Comparison of ENCODE assay signal across 8 mouse cellular contexts in genomic region chr10:102158809-102159208, GRCm38 (mm10).
A peak's percentile ranks its signal among the peaks of the same experiment; 100 is the strongest.
DNase-seq lines count a peak whose midpoint lies in the region; ATAC-seq and TF ChIP-seq lines count a peak whose summit lies in the region.

No protein-coding gene starts in this region.

- H3K36me3 ChIP-seq in hindbrain, embryonic 11.5 days (ENCODE audit: control insufficient read depth, insufficient read depth, low read length), result no peaks in the 10 kb centered on the region
- H3K36me3 ChIP-seq in limb, embryonic 14.5 days (ENCODE audit: control insufficient read depth, insufficient read depth, low read length), result no peaks in the 10 kb centered on the region
- no peaks in the 10 kb centered on the region for H3K36me3 ChIP-seq in stomach, embryonic 15.5 days

- H3K9me3 ChIP-seq in hindbrain, embryonic 11.5 days (ENCODE audit: control insufficient read depth, low read length), result no peaks in the 10 kb centered on the region
- H3K9me3 ChIP-seq in limb, embryonic 14.5 days (ENCODE audit: control insufficient read depth, low read length), result no peaks in the 10 kb centered on the region
- no peaks in the 10 kb centered on the region for H3K9me3 ChIP-seq in stomach, embryonic 15.5 days

- peak; percentile 89 for ATAC-seq in frontal cortex, adult (ENCODE audit: low TSS enrichment)
- ATAC-seq in hindbrain, embryonic 11.5 days (ENCODE audit: low FRiP score), result peak; percentile 74
- ATAC-seq in limb, embryonic 14.5 days (ENCODE audit: low FRiP score, low read depth), result no peak
- no peak for ATAC-seq in stomach, embryonic 15.5 days (ENCODE audit: insufficient read depth, low FRiP score, low read depth)

- TF ChIP-seq POLR2A in limb, embryonic 14.5 days (IDR thresholded peaks at IDR 0.05; ENCODE audit: borderline replicate concordance, extremely low read depth, insufficient read depth, insufficient read length), result no peak

- 26% methylated on average over 12 of the region's 12 CpGs for WGBS in hindbrain, embryonic 11.5 days
- 21% methylated on average over 12 of the region's 12 CpGs for WGBS in limb, embryonic 14.5 days
- 9% methylated on average over 12 of the region's 12 CpGs for WGBS in stomach, embryonic 15.5 days

- peak overlapping the region; percentile 14; the same call in 1 of the 2 replicates for H3K4me3 ChIP-seq in hindbrain, embryonic 11.5 days (ENCODE audit: low read depth, low read length)
- H3K4me3 ChIP-seq in limb, embryonic 14.5 days (replicated peaks; ENCODE audit: low read length), result peak overlapping the region; percentile 25
- peak overlapping the region; percentile 12; the same call in 1 of the 2 replicates for H3K4me3 ChIP-seq in stomach, embryonic 15.5 days (replicated peaks)

- H3K9ac ChIP-seq in hindbrain, embryonic 11.5 days (ENCODE audit: low read depth, low read length), result no peak overlapping the region
- H3K9ac ChIP-seq in limb, embryonic 14.5 days (ENCODE audit: low read depth, low read length, severe bottlenecking), result peak overlapping the region; percentile 36; the same call in 1 of the 2 replicates
- H3K9ac ChIP-seq in stomach, embryonic 15.5 days, result no peak overlapping the region

- no peaks in the 10 kb centered on the region for H3K4me1 ChIP-seq in hindbrain, embryonic 11.5 days (replicated peaks; ENCODE audit: control insufficient read depth, insufficient read depth, low read length)
- no peaks in the 10 kb centered on the region for H3K4me1 ChIP-seq in limb, embryonic 14.5 days (ENCODE audit: control insufficient read depth, insufficient read depth, low read length)
- H3K4me1 ChIP-seq in stomach, embryonic 15.5 days, result no peaks in the 10 kb centered on the region

- 0 out of 2 replicates have a peak overlapping the region, but pooled peaks have one; percentile 7 for H3K4me2 ChIP-seq in hindbrain, embryonic 11.5 days (replicated peaks; ENCODE audit: low read depth, low read length)
- H3K4me2 ChIP-seq in limb, embryonic 14.5 days (replicated peaks; ENCODE audit: low read depth, low read length, severe bottlenecking), result peak overlapping the region; percentile 39
- peak overlapping the region; percentile 36 for H3K4me2 ChIP-seq in stomach, embryonic 15.5 days

- H3K27ac ChIP-seq in hindbrain, embryonic 11.5 days (ENCODE audit: low read depth, low read length), result 0 out of 2 replicates have a peak overlapping the region, but pooled peaks have one; percentile 24
- H3K27ac ChIP-seq in limb, embryonic 14.5 days (replicated peaks; ENCODE audit: low read depth, low read length), result no peak overlapping the region
- H3K27ac ChIP-seq in stomach, embryonic 15.5 days, result no peak overlapping the region

- H3K27me3 ChIP-seq in hindbrain, embryonic 11.5 days (ENCODE audit: control insufficient read depth, insufficient read depth, low read length), result no peaks in the 10 kb centered on the region
- no peaks in the 10 kb centered on the region for H3K27me3 ChIP-seq in limb, embryonic 14.5 days (ENCODE audit: control insufficient read depth, insufficient read depth, low read length)
- H3K27me3 ChIP-seq in stomach, embryonic 15.5 days (replicated peaks), result no peaks in the 10 kb centered on the region

- no peak for DNase-seq in frontal cortex, postnatal 10 days (ENCODE audit: low spot score in 2 of 2)
- peak; percentile 18 for DNase-seq in brain, embryonic 18.5 days (ENCODE audit: low read depth, low spot score)
- DNase-seq in hindbrain, embryonic 11.5 days (ENCODE audit: low spot score), result peak; percentile 49
- no peak for DNase-seq in limb, embryonic 14.5 days (ENCODE audit: low spot score)
- DNase-seq in ovary, postnatal 10 days (ENCODE audit: low spot score), result no peak
- DNase-seq in testis, postnatal 14 days (ENCODE audit: low spot score), result no peak

Comparison
In these comparisons a context has a peak if more than half of its experiments do, and no peak if none do; other contexts are left out.
1. ATAC-seq: peak in frontal cortex, adult (single experiment) and hindbrain, embryonic 11.5 days (single experiment); none in limb, embryonic 14.5 days (single experiment) and stomach, embryonic 15.5 days (single experiment).
2. DNase-seq: peak in brain, embryonic 18.5 days (single experiment) and hindbrain, embryonic 11.5 days (single experiment); none in frontal cortex, postnatal 10 days (0 of 2), limb, embryonic 14.5 days (single experiment), ovary, postnatal 10 days (single experiment) and testis, postnatal 14 days (single experiment).
3. Peak in every context shown above with its lines, with median percentiles within 50 percentile points of each other: H3K4me2 ChIP-seq and H3K4me3 ChIP-seq.